ENCODE assay signal across 6 mouse cellular contexts in genomic region chr11:14142376-14142775, GRCm38 (mm10).
DNase-seq lines count a peak whose midpoint lies in the region; ATAC-seq and TF ChIP-seq lines count a peak whose summit lies in the region.
"Not testable (repeated sequence)": the region's sequence is repeated elsewhere in the genome, so short reads cannot be mapped to it uniquely, and the experiment has no call there.

No protein-coding gene starts in this region.

- not testable (repeated sequence) for H3K4me3 ChIP-seq in liver, postnatal 0 days (ENCODE audit: low read depth, low read length)

- DNase-seq in CD4-positive helper T cell, adult 2 months (ENCODE audit: low read depth, low spot score): peak; percentile 53
- DNase-seq in induced T-regulatory cell, adult 2 months (ENCODE audit: low read depth): peak; percentile 4
- DNase-seq in liver, postnatal 0 days: peak; percentile 45
- peak; percentile 44 for DNase-seq in splenic B cell, adult 2 months (ENCODE audit: low read depth, low spot score)

- TF ChIP-seq EP300 in liver, postnatal 0 days (IDR thresholded peaks at IDR 0.05; ENCODE audit: low read depth): not testable (repeated sequence)

- not testable (repeated sequence) for H3K9ac ChIP-seq in liver, postnatal 0 days (replicated peaks)

- not testable (repeated sequence) for H3K9me3 ChIP-seq in liver, postnatal 0 days (ENCODE audit: low read length)

- not testable (repeated sequence) for H3K27me3 ChIP-seq in liver, postnatal 0 days (ENCODE audit: insufficient read depth, low read length); splenic B cell, adult 2 months (ENCODE audit: control insufficient read depth, insufficient read depth, low read length, poor library complexity, severe bottlenecking)

- not testable (repeated sequence) for H3K36me3 ChIP-seq in liver, postnatal 0 days (replicated peaks; ENCODE audit: insufficient read depth, low read length); splenic B cell, adult 2 months (ENCODE audit: control insufficient read depth, insufficient read depth, low read length, poor library complexity, severe bottlenecking)

- TF ChIP-seq CTCF in liver, postnatal 0 days (IDR thresholded peaks at IDR 0.05; ENCODE audit: low read depth): not testable (repeated sequence)

- not testable (repeated sequence) for H3K27ac ChIP-seq in liver, postnatal 0 days (ENCODE audit: low read depth)

- H3K4me1 ChIP-seq in liver, postnatal 0 days (ENCODE audit: insufficient read depth): not testable (repeated sequence)

- 45% methylated on average over 3 of the region's 3 CpGs for WGBS in liver, postnatal 0 days (ENCODE audit: insufficient replicate concordance)

- peak; percentile 88 for ATAC-seq in CD4-positive, CD25-positive, alpha-beta regulatory T cell, adult 4 months
- ATAC-seq in liver, postnatal 0 days: peak; percentile 47; the same call in 1 of the 2 replicates
- ATAC-seq in megakaryocyte, adult 5-6 weeks (ENCODE audit: poor library complexity, severe bottlenecking): peak; percentile 60; the same call in 1 of the 2 replicates

- not testable (repeated sequence) for H3K4me2 ChIP-seq in liver, postnatal 0 days (ENCODE audit: low read depth, low read length)
